8 mouse cellular contexts compared by ENCODE assay signal in the genomic region with DNA sequence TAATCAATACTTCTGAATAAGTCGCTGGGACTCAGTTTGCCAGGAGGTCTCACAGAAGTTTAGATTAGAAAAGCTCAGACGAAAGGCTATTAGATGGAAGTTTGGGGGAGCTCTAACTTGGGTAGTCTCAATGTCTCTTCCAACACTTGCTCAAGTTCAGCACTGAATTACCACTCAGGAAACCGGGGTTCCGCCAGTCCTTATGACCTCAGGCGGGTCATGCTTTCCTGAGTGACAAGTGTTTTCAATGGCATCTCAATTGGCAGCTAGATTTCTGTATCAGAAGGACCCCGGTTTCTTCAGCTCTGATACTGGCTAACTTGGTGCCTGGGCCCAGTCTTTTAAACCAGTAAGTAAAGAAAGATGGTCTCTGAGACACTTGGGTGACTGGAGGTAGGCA. TPM values are rescaled to one million over a fixed set of nuclear protein-coding genes. Genes with fewer than 3 reads are reported as not detected.
A peak's percentile ranks its signal among the peaks of the same experiment; 100 is the strongest.
DNase-seq lines count a peak whose midpoint lies in the region; ATAC-seq lines count a peak whose summit lies in the region.
"Had no signal": no experiment of that assay in that cellular context is flagged by ENCODE, and none has a peak within 500 bp of the region (broad histone marks: within the 10 kb centered on the region; RNA-seq: fewer than 3 reads in every experiment).

No protein-coding gene starts in this region.

- H3K4me2 ChIP-seq in lung, embryonic 16.5 days (ENCODE audit: low read depth, low read length) = peak overlapping the region; percentile 80
- peak overlapping the region; percentile 72 for H3K4me2 ChIP-seq in forebrain, embryonic 14.5 days (ENCODE audit: low read length)
- H3K4me2 ChIP-seq in liver, embryonic 11.5 days = peak overlapping the region; percentile 80
- H3K4me2 ChIP-seq in stomach, embryonic 16.5 days (ENCODE audit: low read depth, low read length) = peak overlapping the region; percentile 70

- DNase-seq in lung, adult 18-20 months = no peak
- DNase-seq in forebrain, embryonic 14.5 days (ENCODE audit: low spot score) = no peak
- DNase-seq in liver, embryonic 11.5 days (ENCODE audit: low spot score) = no peak
- no peak for DNase-seq in gastrocnemius, postnatal 36 days
- DNase-seq: gastrocnemius, postnatal 14 days had no signal

- H3K4me3 ChIP-seq in lung, embryonic 16.5 days (ENCODE audit: low read length) = peak overlapping the region; percentile 61
- peak overlapping the region; percentile 36 for H3K4me3 ChIP-seq in forebrain, embryonic 14.5 days (ENCODE audit: low read depth, low read length)
- peak overlapping the region; percentile 51 for H3K4me3 ChIP-seq in liver, embryonic 11.5 days (ENCODE audit: low read depth, low read length)
- H3K4me3 ChIP-seq in stomach, embryonic 16.5 days (replicated peaks; ENCODE audit: low read length) = peak overlapping the region; percentile 51

- WGBS in lung, embryonic 16.5 days = 36% methylated on average over 6 of the region's 6 CpGs
- WGBS in forebrain, embryonic 14.5 days = 50% methylated on average over 6 of the region's 6 CpGs
- WGBS in liver, embryonic 11.5 days = 31% methylated on average over 6 of the region's 6 CpGs
- 43% methylated on average over 6 of the region's 6 CpGs for WGBS in stomach, embryonic 16.5 days

- no peaks in the 10 kb centered on the region for H3K9me3 ChIP-seq in lung, embryonic 16.5 days (ENCODE audit: control insufficient read depth, low read length)
- H3K9me3 ChIP-seq in forebrain, embryonic 14.5 days (replicated peaks; ENCODE audit: control insufficient read depth, low read length) = no peaks in the 10 kb centered on the region
- H3K9me3 ChIP-seq in liver, embryonic 11.5 days (ENCODE audit: control insufficient read depth, low read length) = no peaks in the 10 kb centered on the region
- no peaks in the 10 kb centered on the region for H3K9me3 ChIP-seq in stomach, embryonic 16.5 days (replicated peaks; ENCODE audit: control insufficient read depth, low read length)

- H3K27me3 ChIP-seq in lung, embryonic 16.5 days (ENCODE audit: control insufficient read depth, insufficient read depth, low read depth, low read length) = no peaks in the 10 kb centered on the region; the same call in 1 of the 2 replicates
- 0 out of 2 replicates have a peak, but pooled peaks cover 13% of the 10 kb centered on the region for H3K27me3 ChIP-seq in forebrain, embryonic 14.5 days (replicated peaks; ENCODE audit: control insufficient read depth, insufficient read depth, low read length)
- peaks cover 35% of the 10 kb centered on the region for H3K27me3 ChIP-seq in liver, embryonic 11.5 days (replicated peaks; ENCODE audit: control insufficient read depth, insufficient read depth, low read length)
- H3K27me3 ChIP-seq in stomach, embryonic 16.5 days (ENCODE audit: control insufficient read depth, insufficient read depth, low read length) = peaks cover 17% of the 10 kb centered on the region; the same call in 1 of the 2 replicates

- ATAC-seq in lung, embryonic 16.5 days (ENCODE audit: low read depth) = no peak
- ATAC-seq in forebrain, embryonic 14.5 days = no peak
- no peak for ATAC-seq in liver, embryonic 11.5 days (replicated peaks; ENCODE audit: low FRiP score)
- ATAC-seq in stomach, embryonic 16.5 days (ENCODE audit: insufficient read depth, low FRiP score) = no peak
- no peak for ATAC-seq in erythroid progenitor cell, adult 5-6 weeks (replicated peaks; ENCODE audit: low FRiP score, poor library complexity, severe bottlenecking)

- peaks cover 7% of the 10 kb centered on the region for H3K4me1 ChIP-seq in lung, embryonic 16.5 days (replicated peaks; ENCODE audit: control insufficient read depth, insufficient read depth, low read length)
- H3K4me1 ChIP-seq in forebrain, embryonic 14.5 days (ENCODE audit: control insufficient read depth, insufficient read depth, low read length) = no peaks in the 10 kb centered on the region
- peaks cover 6% of the 10 kb centered on the region for H3K4me1 ChIP-seq in liver, embryonic 11.5 days (replicated peaks; ENCODE audit: control insufficient read depth, insufficient read depth, low read length)
- H3K4me1 ChIP-seq in stomach, embryonic 16.5 days (ENCODE audit: control insufficient read depth, insufficient read depth, low read length) = no peaks in the 10 kb centered on the region

- H3K36me3 ChIP-seq in lung, embryonic 16.5 days (ENCODE audit: control insufficient read depth, insufficient read depth, low read length) = no peaks in the 10 kb centered on the region
- no peaks in the 10 kb centered on the region for H3K36me3 ChIP-seq in forebrain, embryonic 14.5 days (ENCODE audit: control insufficient read depth, insufficient read depth, low read length)
- H3K36me3 ChIP-seq in liver, embryonic 11.5 days (ENCODE audit: control insufficient read depth, insufficient read depth, low read length) = no peaks in the 10 kb centered on the region
- no peaks in the 10 kb centered on the region for H3K36me3 ChIP-seq in stomach, embryonic 16.5 days (ENCODE audit: control insufficient read depth, insufficient read depth, low read length)

- intact Hi-C loops in gastrocnemius, postnatal 36 days (cut with DNase I) = no loop called here

- H3K9ac ChIP-seq in lung, embryonic 16.5 days (ENCODE audit: low read length) = peak overlapping the region; percentile 69
- H3K9ac ChIP-seq in forebrain, embryonic 14.5 days (ENCODE audit: low read length) = peak overlapping the region; percentile 37; the same call in 1 of the 2 replicates
- no peak overlapping the region; the same call in 1 of the 2 replicates for H3K9ac ChIP-seq in liver, embryonic 11.5 days (ENCODE audit: low read depth, low read length)
- peak overlapping the region; percentile 66; the same call in 1 of the 2 replicates for H3K9ac ChIP-seq in stomach, embryonic 16.5 days (ENCODE audit: low read length)

- H3K27ac ChIP-seq in lung, embryonic 16.5 days (ENCODE audit: low read length) = peak overlapping the region; percentile 83
- H3K27ac ChIP-seq in forebrain, embryonic 14.5 days (ENCODE audit: low read depth, low read length) = no peak overlapping the region
- no peak overlapping the region for H3K27ac ChIP-seq in liver, embryonic 11.5 days (ENCODE audit: low read depth, low read length)
- no peak overlapping the region for H3K27ac ChIP-seq in stomach, embryonic 16.5 days (ENCODE audit: low read length)

RNA-seq across cellular contexts. Expression of gene Stard8, which starts 40.2 kb away (rescaled TPM):
- polyA plus RNA-seq in lung, embryonic 16.5 days (2015; fragmentation: Nextera tagmentation; extraction: Ambion mirVana) = 18.5 and 19.2 TPM in 2 replicates
- polyA plus RNA-seq in forebrain, embryonic 14.5 days (2014; fragmentation: Nextera tagmentation; extraction: Ambion mirVana) = 2.7 and 3.1 TPM in 2 replicates
- polyA plus RNA-seq in liver, embryonic 11.5 days (2014; fragmentation: Nextera tagmentation; extraction: Ambion mirVana) = 7.2 and 7.4 TPM in 2 replicates
- 8.5 and 9.9 TPM in 2 replicates for polyA plus RNA-seq in stomach, embryonic 16.5 days (2015; fragmentation: Nextera tagmentation; extraction: Ambion mirVana)
- 1.7 and 3.6 TPM in 2 replicates for total RNA-seq in erythroid progenitor cell, adult 5-6 weeks (2015; ENCODE audit: low replicate concordance)
- 2.7 and 4.2 TPM in 2 replicates for total RNA-seq in erythroid progenitor cell, adult 5-6 weeks (2017; ENCODE audit: low replicate concordance)
- total RNA-seq in gastrocnemius, postnatal 36 days (2021) = 10 to 100 TPM; 13.3 to 13.5 TPM
